Mouse (Mus musculus) megakaryocyte, embryonic 14.5 days (primary cell): ENCODE measurements around the gene Ddx60. TPM values are rescaled to one million over a fixed set of nuclear protein-coding genes. Genes with fewer than 3 reads are reported as not detected.

Experiments
- H3K27me3 ChIP-seq: replicated peaks from 2 replicates; pipeline ENCODE3; 2012; ENCODE audit warnings: inconsistent platforms
- H3K36me3 ChIP-seq: replicated peaks from 2 replicates; pipeline ENCODE3; 2012; ENCODE audit warnings: low read length, inconsistent platforms, mixed read lengths
- H3K4me1 ChIP-seq: 2 replicates; pipeline ENCODE4 v1.6.1; 2012; ENCODE audit warnings: inconsistent platforms
- H3K4me3 ChIP-seq: replicated peaks from 2 replicates; pipeline ENCODE3; 2012; ENCODE audit warnings: moderate library complexity, mild to moderate bottlenecking, inconsistent platforms
- H3K9me3 ChIP-seq: 2 replicates; pipeline ENCODE4 v1.6.1; 2012; ENCODE audit warnings: inconsistent platforms
- FLI1 ChIP-seq: IDR thresholded peaks from 2 replicates; pipeline ENCODE4 v1.6.1; 2012; ENCODE audit warnings: low read length, inconsistent platforms, mixed read lengths
- GATA1 ChIP-seq: IDR thresholded peaks from 3 replicates; pipeline ENCODE4 v1.6.1; 2012; ENCODE audit warnings: mixed read lengths, low read length, inconsistent platforms, borderline replicate concordance
- polyA plus RNA-seq: library from polyadenylated mRNA; stranded (reverse); fragments of >175 nt; gene quantifications from 2 replicates; pipeline ENCODE4 v1.2.3, GENCODE M21; 2012; ENCODE audit warnings: low replicate concordance; ENCODE audit not compliant: insufficient read depth

Ddx60 gene
- polyA plus RNA-seq: not detected in 2 replicates

- H3K27me3 ChIP-seq: no peaks in the 10 kb centered on the region
- peak within 1 kb of the TSS; percentile 94 for H3K4me3 ChIP-seq
- H3K4me1 ChIP-seq: peaks cover 14% of the 10 kb centered on the region
- H3K36me3 ChIP-seq: no peaks in the 10 kb centered on the region
- TF ChIP-seq GATA1: no peak
- no peak for TF ChIP-seq FLI1
- H3K9me3 ChIP-seq: no peaks in the 10 kb centered on the region
Measured at GRCm38 (mm10) chr8:61927777-61928494, at the start of gene Ddx60. Ddx60 (plus strand) TSS chr8:61928087.

GRCm38 (mm10) chr8:61894062-61894461 lies 33.8 kb upstream of the Ddx60 start:
- TF ChIP-seq FLI1 (no peak), GATA1 (no peak)
- Histone ChIP-seq H3K27me3 (peaks cover 7% of the 10 kb centered on the region), H3K9me3 (no peaks in the 10 kb centered on the region)

GRCm38 (mm10) chr8:61896742-61897141 lies 31.1 kb upstream of the Ddx60 start:
- TF ChIP-seq FLI1: no peak
- no peak for TF ChIP-seq GATA1
- H3K9me3 ChIP-seq: no peaks in the 10 kb centered on the region
- peaks cover 6% of the 10 kb centered on the region; the same call in 1 of the 2 replicates for H3K4me1 ChIP-seq
- no peaks in the 10 kb centered on the region for H3K36me3 ChIP-seq
- H3K27me3 ChIP-seq: peaks cover 7% of the 10 kb centered on the region
- H3K4me3 ChIP-seq: no peak overlapping the region

More at GRCm38 (mm10) chr8:61894062-61894461, 33.8 kb upstream of the Ddx60 start:
- Histone ChIP-seq H3K4me1 (peaks cover 6% of the 10 kb centered on the region; the same call in 1 of the 2 replicates), H3K36me3 (no peaks in the 10 kb centered on the region), H3K4me3 (no peak overlapping the region)

GRCm38 (mm10) chr8:61897402-61897801 lies 30.5 kb upstream of the Ddx60 start:
- Histone ChIP-seq H3K9me3 (no peaks in the 10 kb centered on the region), H3K4me3 (peak overlapping the region; percentile 17), H3K27me3 (peaks cover 7% of the 10 kb centered on the region), H3K36me3 (no peaks in the 10 kb centered on the region), H3K4me1 (peaks cover 6% of the 10 kb centered on the region; the same call in 1 of the 2 replicates)
- TF ChIP-seq FLI1: no peak
- TF ChIP-seq GATA1: no peak

DNA sequence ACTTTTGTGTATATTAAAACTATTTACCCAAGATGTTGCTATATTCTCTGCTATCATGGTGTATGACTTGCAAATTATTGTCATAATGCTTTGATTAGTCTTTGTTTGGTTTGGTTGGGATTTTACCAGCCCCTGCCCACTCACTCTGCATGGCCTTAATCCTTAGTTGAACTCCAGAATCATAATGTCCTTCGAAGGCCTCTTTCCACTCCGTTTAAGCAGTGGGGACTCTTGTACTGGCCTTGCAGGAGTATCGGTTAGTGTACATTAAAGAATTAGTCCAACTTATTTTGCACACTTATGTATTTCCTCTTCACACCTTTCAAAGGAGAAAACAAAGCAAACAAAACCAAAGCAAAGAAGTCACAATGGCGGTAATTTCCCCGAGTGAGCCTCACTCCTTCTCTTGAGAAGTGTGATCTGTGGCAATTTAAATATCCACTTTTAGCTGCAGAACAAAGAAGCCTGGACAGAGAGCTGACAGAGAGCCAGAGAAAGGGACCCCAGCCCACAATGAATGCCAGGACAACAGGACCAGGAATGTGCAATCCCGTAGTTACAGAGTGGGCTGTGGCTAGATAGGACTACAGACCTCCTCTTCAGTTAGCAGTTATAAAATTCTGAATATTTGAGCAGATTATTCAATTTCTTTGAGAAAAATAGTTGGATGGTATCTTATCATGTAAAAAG lies 26.7 kb upstream of the Ddx60 start:
- no peaks in the 10 kb centered on the region for H3K9me3 ChIP-seq
- peaks cover 6% of the 10 kb centered on the region; the same call in 1 of the 2 replicates for H3K4me1 ChIP-seq
- H3K4me3 ChIP-seq: no peak overlapping the region

GRCm38 (mm10) chr8:61902521-61902920 lies 25.4 kb upstream of the Ddx60 start, which contains the start of gene Palld:
Palld (minus strand) TSS chr8:61902690.
- H3K36me3 ChIP-seq: no peaks in the 10 kb centered on the region
- peaks cover 3% of the 10 kb centered on the region for H3K27me3 ChIP-seq
- no peaks in the 10 kb centered on the region for H3K9me3 ChIP-seq
- H3K4me1 ChIP-seq: peaks cover 3% of the 10 kb centered on the region
- TF ChIP-seq GATA1: no peak
- no peak within 1 kb of the TSS for H3K4me3 ChIP-seq

More for the DNA sequence above, 26.7 kb upstream of the Ddx60 start:
- H3K27me3 ChIP-seq: peaks cover 6% of the 10 kb centered on the region
- H3K36me3 ChIP-seq: no peaks in the 10 kb centered on the region
- TF ChIP-seq GATA1: no peak
- TF ChIP-seq FLI1: no peak

DNA sequence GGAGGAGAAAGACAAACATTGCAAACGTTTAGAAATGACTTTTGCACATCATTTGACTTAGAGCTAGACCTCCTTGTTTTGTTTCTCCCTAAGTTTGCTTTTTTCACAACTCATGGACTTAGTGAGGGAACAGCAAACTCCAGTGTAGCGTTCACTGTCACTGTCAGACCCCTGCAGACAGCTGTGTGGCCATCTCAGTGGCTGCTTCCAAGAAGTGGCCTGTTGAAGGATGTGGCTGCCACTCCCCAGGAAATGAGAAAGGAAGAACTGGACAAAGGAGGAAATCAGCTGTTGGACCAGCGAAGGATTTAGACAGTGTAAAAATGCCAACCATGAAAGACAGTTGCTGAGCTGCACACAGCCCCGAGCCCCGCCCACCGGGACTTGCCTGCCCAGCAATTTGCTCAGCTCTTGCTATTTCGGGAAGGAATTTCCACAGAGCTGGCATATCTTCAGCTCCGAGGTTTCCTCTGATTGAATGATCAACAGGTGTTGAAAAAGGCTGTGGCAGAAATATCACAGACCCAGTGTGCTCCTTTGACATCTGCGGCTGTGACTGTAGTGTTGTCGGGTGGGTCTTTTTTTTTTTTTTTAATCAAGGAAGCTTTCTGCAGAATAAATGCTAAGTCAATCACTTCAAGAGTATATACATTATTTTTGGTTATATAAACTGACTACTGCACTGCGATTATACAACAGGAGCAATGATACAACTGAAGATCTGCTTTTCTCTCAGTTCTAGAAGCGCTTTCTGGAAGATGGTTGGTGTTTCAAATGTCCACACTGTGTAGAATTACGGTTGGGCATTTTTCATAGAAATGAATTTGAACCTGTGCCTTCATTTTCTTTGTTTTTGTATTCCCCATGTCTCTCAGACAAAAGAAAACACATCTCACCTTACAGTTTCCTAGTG lies 19.3 kb upstream of the Ddx60 start:
- peak overlapping the region; percentile 83 for H3K4me3 ChIP-seq
- no peaks in the 10 kb centered on the region for H3K36me3 ChIP-seq
- TF ChIP-seq GATA1: no peak
- no peak for TF ChIP-seq FLI1
- peaks cover 2% of the 10 kb centered on the region for H3K27me3 ChIP-seq
- H3K4me1 ChIP-seq: peaks cover 43% of the 10 kb centered on the region
- H3K9me3 ChIP-seq: no peaks in the 10 kb centered on the region

GRCm38 (mm10) chr8:61909313-61909712 lies 18.6 kb upstream of the Ddx60 start:
- peaks cover 2% of the 10 kb centered on the region for H3K27me3 ChIP-seq
- no peaks in the 10 kb centered on the region for H3K9me3 ChIP-seq
- TF ChIP-seq FLI1 (no peak), GATA1 (no peak)
- peaks cover 43% of the 10 kb centered on the region for H3K4me1 ChIP-seq
- H3K36me3 ChIP-seq: no peaks in the 10 kb centered on the region
- H3K4me3 ChIP-seq: peak overlapping the region; percentile 62

DNA sequence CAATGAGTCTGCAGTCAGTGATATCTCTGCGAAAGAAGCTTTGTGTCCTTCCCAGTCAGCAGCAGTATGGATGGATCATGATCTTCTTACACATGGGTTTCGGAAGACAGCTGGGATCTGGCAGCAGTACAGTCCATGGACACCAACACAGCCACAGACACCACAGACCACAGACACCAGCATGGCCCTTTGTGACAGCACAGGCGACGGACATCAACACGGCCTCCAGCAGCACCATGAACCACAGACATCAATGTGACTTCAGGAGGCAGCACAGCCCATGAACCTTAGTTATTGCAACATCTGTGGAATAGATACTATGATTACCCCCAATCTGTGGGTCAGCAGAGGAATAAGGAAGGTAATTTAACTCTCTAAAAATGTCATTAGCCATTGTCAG lies 15.1 kb upstream of the Ddx60 start:
- TF ChIP-seq FLI1: no peak
- no peak for TF ChIP-seq GATA1
- Histone ChIP-seq H3K36me3 (no peaks in the 10 kb centered on the region), H3K27me3 (peaks cover 2% of the 10 kb centered on the region), H3K9me3 (no peaks in the 10 kb centered on the region), H3K4me1 (peaks cover 43% of the 10 kb centered on the region), H3K4me3 (peak overlapping the region; percentile 65)
